Mouse (Mus musculus) lung, postnatal 0 days (tissue): ENCODE measurements around the gene Rhod.
A peak's percentile ranks its signal among the peaks of the same experiment; 100 is the strongest.

Experiments used
- CTCF ChIP-seq: IDR thresholded peaks from 2 replicates; pipeline ENCODE4 v1.5.1; 2016; ENCODE audit warnings: antibody characterized with exemption, mild to moderate bottlenecking
- EP300 ChIP-seq: IDR thresholded peaks from 2 replicates; pipeline ENCODE4 v1.6.1; 2016; ENCODE audit warnings: antibody characterized with exemption, mild to moderate bottlenecking, control low read depth

DNA sequence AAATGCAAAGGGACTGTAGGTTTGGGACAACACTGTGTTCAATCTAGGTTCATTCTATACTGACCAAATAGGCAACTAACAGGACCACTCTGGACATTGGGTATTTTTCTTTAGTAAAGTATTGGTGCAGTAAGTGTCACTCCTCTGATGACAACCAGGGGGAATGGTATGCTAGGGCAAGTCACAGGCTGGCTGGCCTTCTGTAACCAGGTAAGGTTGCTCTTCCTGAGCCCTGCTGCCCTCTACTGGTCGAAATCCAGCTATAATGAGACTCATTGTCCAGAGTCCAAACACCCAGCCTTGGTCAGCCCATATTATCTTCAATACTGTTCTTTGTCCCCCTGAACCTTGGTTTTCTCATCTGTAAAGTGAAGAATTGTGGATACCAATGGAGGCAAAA lies 22.0 kb downstream of the Rhod start:
- TF ChIP-seq CTCF (peak; percentile 88), EP300 (no peak)
